Mouse (Mus musculus) MEL (cell line): ENCODE results near the gene Ift57. TPM values are rescaled to one million over a fixed set of nuclear protein-coding genes. Genes with fewer than 3 reads are reported as not detected.

Experiments used
- DNase-seq: peaks from one replicate; pipeline ENCODE4 v3.0.0; 2011; ENCODE audit warnings: low read depth, low spot score
- H3K27ac ChIP-seq: 2 replicates; pipeline ENCODE4 v1.5.1; 2012; ENCODE audit warnings: low read depth, mild to moderate bottlenecking, control low read depth, low read length, moderate library complexity; ENCODE audit not compliant: control insufficient read depth
- H3K27me3 ChIP-seq, 2 experiments: fragments of 150-350 bp in 1 of 2; sonication (generic) in 1 of 2; 2 replicates each; pipeline ENCODE4 v1.6.1; 2012; ENCODE audit warnings: low read length in 2 of 2, mild to moderate bottlenecking in 2 of 2, improper control_type of control experiment in 1 of 2, moderate library complexity in 1 of 2; ENCODE audit not compliant: insufficient read depth in 2 of 2, control insufficient read depth in 1 of 2
- H3K36me3 ChIP-seq, 2 experiments: 2 replicates each; pipeline ENCODE4 v1.6.1; 2012 to 2014; ENCODE audit warnings: low read length in 2 of 2, improper control_type of control experiment in 1 of 2, inconsistent platforms in 1 of 2, mild to moderate bottlenecking in 1 of 2; ENCODE audit not compliant: insufficient read depth in 2 of 2, control insufficient read depth in 1 of 2
- H3K4me1 ChIP-seq, 2 experiments: fragments of 150-350 bp in 1 of 2; sonication (generic) in 1 of 2; 2 replicates each; pipeline ENCODE4 v1.6.1; 2012; ENCODE audit warnings: low read length in 2 of 2, improper control_type of control experiment in 1 of 2, mild to moderate bottlenecking in 1 of 2; ENCODE audit not compliant: insufficient read depth in 2 of 2, control insufficient read depth in 1 of 2
- H3K4me3 ChIP-seq, 2 experiments: fragments of 150-350 bp in 1 of 2; sonication (generic) in 1 of 2; 2 replicates each; pipeline ENCODE4 v1.5.1; 2012; ENCODE audit warnings: low read depth in 2 of 2, low read length in 2 of 2, mild to moderate bottlenecking in 2 of 2, moderate library complexity in 2 of 2, control low read depth in 1 of 2, improper control_type of control experiment in 1 of 2; ENCODE audit not compliant: control insufficient read depth in 1 of 2, insufficient read depth in 1 of 2
- H3K79me2 ChIP-seq: 2 replicates; pipeline ENCODE4 v1.6.1; 2012; ENCODE audit warnings: mild to moderate bottlenecking, low read length, moderate library complexity; ENCODE audit not compliant: control insufficient read depth, poor library complexity, insufficient read depth
- H3K9ac ChIP-seq: 2 replicates; pipeline ENCODE4 v1.6.1; 2012; ENCODE audit warnings: low read depth, mild to moderate bottlenecking, control low read depth, low read length, moderate library complexity; ENCODE audit not compliant: control insufficient read depth, poor library complexity, severe bottlenecking
- H3K9me3 ChIP-seq: fragments of 150-350 bp; sonication (generic); replicated peaks from 2 replicates; pipeline ENCODE4 v1.6.1; 2012; ENCODE audit warnings: mild to moderate bottlenecking, low read length, improper control_type of control experiment, moderate library complexity; ENCODE audit not compliant: insufficient read depth
- CHD2 ChIP-seq: IDR thresholded peaks from 2 replicates; pipeline ENCODE4 v1.6.1; 2011; ENCODE audit warnings: low read length, improper control_type of control experiment
- CTCF ChIP-seq, 3 experiments: IDR thresholded peaks in 2 of 3; conservative IDR thresholded peaks in 1 of 3; 2 replicates each; pipeline ENCODE4 v1.5.1; 2011 to 2012; ENCODE audit warnings: low read length in 3 of 3, low read depth in 2 of 3, mild to moderate bottlenecking in 2 of 3, improper control_type of control experiment in 1 of 3, inconsistent platforms in 1 of 3, mixed read lengths in 1 of 3, moderate library complexity in 1 of 3; ENCODE audit not compliant: control insufficient read depth in 1 of 3, insufficient read depth in 1 of 3, poor library complexity in 1 of 3, severe bottlenecking in 1 of 3
- ELF1 ChIP-seq: IDR thresholded peaks from 2 replicates; pipeline ENCODE4 v1.6.1; 2014; ENCODE audit warnings: low read depth, mild to moderate bottlenecking, inconsistent platforms, low read length, improper control_type of control experiment, moderate library complexity
- EP300 ChIP-seq, 2 experiments: IDR thresholded peaks; 2 replicates each; pipeline ENCODE4 v1.6.1; 2011; ENCODE audit warnings: improper control_type of control experiment in 2 of 2, low read length in 2 of 2, low read depth in 1 of 2, mild to moderate bottlenecking in 1 of 2
- ETS1 ChIP-seq: IDR thresholded peaks from 2 replicates; pipeline ENCODE4 v1.6.1; 2012; ENCODE audit warnings: low read depth, mild to moderate bottlenecking, inconsistent platforms, low read length, improper control_type of control experiment, moderate library complexity
- KAT2A ChIP-seq: conservative IDR thresholded peaks from 2 replicates; pipeline ENCODE4 v1.6.1; 2012; ENCODE audit warnings: low read depth, low read length, improper control_type of control experiment, inconsistent platforms
- MAX ChIP-seq: IDR thresholded peaks from 2 replicates; pipeline ENCODE4 v1.6.1; 2011; ENCODE audit warnings: low read length, improper control_type of control experiment
- MAZ ChIP-seq: IDR thresholded peaks from 2 replicates; pipeline ENCODE4 v1.6.1; 2012; ENCODE audit warnings: low read depth, mild to moderate bottlenecking, inconsistent platforms, low read length, improper control_type of control experiment
- MEF2A ChIP-seq: IDR thresholded peaks from 2 replicates; pipeline ENCODE4 v1.6.1; 2014; ENCODE audit warnings: low read depth, mild to moderate bottlenecking, inconsistent platforms, low read length, improper control_type of control experiment; ENCODE audit not compliant: poor library complexity, insufficient replicate concordance, severe bottlenecking; ENCODE audit errors: extremely low read depth
- MXI1 ChIP-seq: IDR thresholded peaks from 2 replicates; pipeline ENCODE4 v1.6.1; 2011; ENCODE audit warnings: mild to moderate bottlenecking, low read depth, low read length, improper control_type of control experiment
- MYB ChIP-seq: IDR thresholded peaks from 2 replicates; pipeline ENCODE4 v1.6.1; 2011; ENCODE audit warnings: mild to moderate bottlenecking, low read depth, low read length, improper control_type of control experiment
- MYC ChIP-seq: IDR thresholded peaks from 2 replicates; pipeline ENCODE4 v1.6.1; 2011; ENCODE audit warnings: low read depth, mild to moderate bottlenecking, low read length, improper control_type of control experiment, moderate library complexity
- POLR2A ChIP-seq, 2 experiments: IDR thresholded peaks; 2 replicates each; pipeline ENCODE4 v1.6.1; 2011 to 2012; ENCODE audit warnings: low read length in 2 of 2, mild to moderate bottlenecking in 2 of 2, control low read depth in 1 of 2, improper control_type of control experiment in 1 of 2, low read depth in 1 of 2, moderate library complexity in 1 of 2; ENCODE audit not compliant: control insufficient read depth in 1 of 2, insufficient read depth in 1 of 2, poor library complexity in 1 of 2
- POLR2AphosphoS2 ChIP-seq: IDR thresholded peaks from 2 replicates; pipeline ENCODE4 v1.6.1; 2011; ENCODE audit warnings: low read length, improper control_type of control experiment
- RAD21 ChIP-seq: IDR thresholded peaks from 2 replicates; pipeline ENCODE4 v1.6.1; 2011; ENCODE audit warnings: mild to moderate bottlenecking, low read depth, low read length, improper control_type of control experiment
- SIN3A ChIP-seq: IDR thresholded peaks from 2 replicates; pipeline ENCODE4 v1.6.1; 2012; ENCODE audit warnings: low read length, improper control_type of control experiment, inconsistent platforms
- TBP ChIP-seq: IDR thresholded peaks from 2 replicates; pipeline ENCODE4 v1.8.0; 2011; ENCODE audit warnings: low read depth, low read length, improper control_type of control experiment
- UBTF ChIP-seq: IDR thresholded peaks from 2 replicates; pipeline ENCODE4 v1.6.1; 2012; ENCODE audit warnings: low read depth, mild to moderate bottlenecking, inconsistent platforms, low read length, improper control_type of control experiment, moderate library complexity, borderline replicate concordance; ENCODE audit not compliant: insufficient read depth
- USF2 ChIP-seq, 2 experiments: IDR thresholded peaks; 2 replicates each; pipeline ENCODE4 v1.6.1; 2011 to 2012; ENCODE audit warnings: improper control_type of control experiment in 2 of 2, low read length in 2 of 2, borderline replicate concordance in 1 of 2, inconsistent platforms in 1 of 2, low read depth in 1 of 2, mild to moderate bottlenecking in 1 of 2; ENCODE audit not compliant: insufficient read depth in 1 of 2
- ZC3H11A ChIP-seq: IDR thresholded peaks from 2 replicates; pipeline ENCODE4 v1.6.1; 2012; ENCODE audit warnings: low read depth, mild to moderate bottlenecking, inconsistent platforms, low read length, improper control_type of control experiment
- ZKSCAN1 ChIP-seq: IDR thresholded peaks from 2 replicates; pipeline ENCODE4 v1.6.1; 2012; ENCODE audit warnings: low read depth, mild to moderate bottlenecking, inconsistent platforms, low read length, improper control_type of control experiment, moderate library complexity
- ZMIZ1 ChIP-seq: IDR thresholded peaks from 2 replicates; pipeline ENCODE4 v1.6.1; 2012; ENCODE audit warnings: low read depth, mild to moderate bottlenecking, inconsistent platforms, low read length, improper control_type of control experiment, moderate library complexity
- ZNF384 ChIP-seq: IDR thresholded peaks from 2 replicates; pipeline ENCODE4 v1.6.1; 2012; ENCODE audit warnings: low read depth, mild to moderate bottlenecking, inconsistent platforms, low read length, improper control_type of control experiment
- polyA plus RNA-seq, 2 experiments: library from polyadenylated mRNA; stranded (reverse) in 1 of 2; unstranded in 1 of 2; fragments of >175 nt in 1 of 2; fragments of >200 nt in 1 of 2; gene quantifications; 2 replicates each; pipeline versions ENCODE4 v1.2.1 to v1.2.4; 2012; ENCODE audit warnings: low replicate concordance in 2 of 2, low read depth in 1 of 2; ENCODE audit not compliant: insufficient read length in 2 of 2, insufficient read depth in 1 of 2, missing spikeins in 1 of 2
- total RNA-seq: library from RNA; depleted of rRNA; stranded (reverse); fragments of 300-350 nt; gene quantifications from 2 replicates; pipeline ENCODE4 v1.2.3, GENCODE M21; 2012

Ift57 gene
- total and polyA plus RNA-seq, 3 experiments, result 5.7 to 11.1 TPM; not detected in 1

- peak; percentile 63; the same call in 1 of the 2 replicates for TF ChIP-seq ZMIZ1
- TF ChIP-seq MAX, result no peak
- no peak for TF ChIP-seq USF2 (IDR thresholded peaks at IDR 0.05; ENCODE audit: borderline replicate concordance in 1 of 2, insufficient read depth in 1 of 2, low read depth in 1 of 2, low read length in 2 of 2)
- no peak for TF ChIP-seq MAZ
- no peak for TF ChIP-seq ZKSCAN1
- TF ChIP-seq MEF2A, result no peak
- TF ChIP-seq MXI1, result peak; percentile 52; the same call in 1 of the 2 replicates
- TF ChIP-seq POLR2A (IDR thresholded peaks at IDR 0.05; ENCODE audit: control insufficient read depth in 1 of 2, insufficient read depth in 1 of 2, low read depth in 1 of 2, low read length in 2 of 2, poor library complexity in 1 of 2), result no peak; a peak in 1 of 4 replicates
- TF ChIP-seq ELF1, result peak; percentile 65; the same call in 1 of the 2 replicates
- TF ChIP-seq TBP, result 0 out of 2 replicates have a peak, but pooled peaks have one; percentile 51
- no peak for TF ChIP-seq CTCF (IDR thresholded peaks at IDR 0.05 in 2 of 3, conservative IDR thresholded peaks at IDR 0.05 in 1 of 3; ENCODE audit: control insufficient read depth in 1 of 3, insufficient read depth in 1 of 3, low read depth in 2 of 3, low read length in 3 of 3, poor library complexity in 1 of 3, severe bottlenecking in 1 of 3)
- TF ChIP-seq MYC, result peak; percentile 59; the same call in 1 of the 2 replicates
- TF ChIP-seq MYB, result peak; percentile 78
- TF ChIP-seq KAT2A, result no peak
- TF ChIP-seq ZNF384, result peak; percentile 92
- TF ChIP-seq CHD2, result no peak
- TF ChIP-seq POLR2AphosphoS2, result no peak
- no peak for TF ChIP-seq ZC3H11A
Measured at GRCm38 (mm10) chr16:49790575-49791465, 91.8 kb downstream of the Ift57 start (continued).

- TF ChIP-seq ETS1 (peak; percentile 85), SIN3A (peak; percentile 49; the same call in 1 of the 2 replicates), RAD21 (no peak), EP300 (IDR thresholded peaks at IDR 0.05; ENCODE audit: low read depth in 1 of 2, low read length in 2 of 2) (peak; percentile 20 to 46; a peak in 2 of 4 replicates), MAX (peak; percentile 52; the same call in 1 of the 2 replicates), UBTF (no peak), MYC (peak; percentile 60; the same call in 1 of the 2 replicates)
- TF ChIP-seq, all 39 proteins: peak for 5
- peak overlapping the region in 1 of 2 experiments; percentile 10; a peak in 1 of 4 replicates for H3K4me3 ChIP-seq
- peak overlapping the region; percentile 18 for H3K27ac ChIP-seq
- H3K27me3 ChIP-seq, result no peaks in the 10 kb centered on the region
- DNase-seq, result peak; percentile 59
- H3K4me1 ChIP-seq, result peaks cover 24 to 43% of the 10 kb centered on the region in 2 experiments
- H3K36me3 ChIP-seq, result peaks cover 0 to 35% of the 10 kb centered on the region in 2 experiments; a peak in 2 of 4 replicates
- H3K9me3 ChIP-seq, result no peaks in the 10 kb centered on the region
- H3K9ac ChIP-seq, result peak overlapping the region; percentile 33
- H3K79me2 ChIP-seq, result no peaks in the 10 kb centered on the region
Measured at GRCm38 (mm10) chr16:49792446-49792878, 93.4 kb downstream of the Ift57 start.
